Mouse (Mus musculus): Measurements from ENCODE around the gene Ppm1a.

Gene Ppm1a

GRCm38 (mm10) chr12:72757086-72757485, at the start of gene Ppm1a:
Gene Ppm1a (plus strand): TSS chr12:72757455.
- no peak for DNase-seq (ENCODE audit: low read depth)

- no peak for DNase-seq (ENCODE audit: low read depth)
Observed at GRCm38 (mm10) chr12:72709981-72710380, 47.3 kb upstream of the Ppm1a start.

DNA sequence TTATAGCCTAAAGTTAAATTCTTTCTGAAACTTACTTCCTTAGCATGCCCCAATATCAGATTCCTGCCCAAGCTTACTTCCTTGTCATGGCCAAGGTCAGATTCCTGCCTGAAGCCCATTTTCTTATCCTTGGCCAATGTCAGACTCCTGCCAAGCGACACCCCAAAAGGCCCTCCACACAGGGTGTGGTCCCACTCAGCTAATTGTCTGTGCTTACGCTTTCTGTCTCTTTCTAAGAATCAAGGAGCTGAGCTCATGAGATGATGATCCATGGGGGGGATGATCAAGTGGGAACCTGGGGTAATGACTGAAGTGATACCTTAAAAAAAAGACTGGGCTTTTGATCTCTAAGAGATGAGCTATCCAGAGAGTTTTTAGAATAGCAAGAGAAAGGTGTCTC, 42.4 kb upstream of the Ppm1a start:
- no peak for DNase-seq (ENCODE audit: low read depth)

DNA sequence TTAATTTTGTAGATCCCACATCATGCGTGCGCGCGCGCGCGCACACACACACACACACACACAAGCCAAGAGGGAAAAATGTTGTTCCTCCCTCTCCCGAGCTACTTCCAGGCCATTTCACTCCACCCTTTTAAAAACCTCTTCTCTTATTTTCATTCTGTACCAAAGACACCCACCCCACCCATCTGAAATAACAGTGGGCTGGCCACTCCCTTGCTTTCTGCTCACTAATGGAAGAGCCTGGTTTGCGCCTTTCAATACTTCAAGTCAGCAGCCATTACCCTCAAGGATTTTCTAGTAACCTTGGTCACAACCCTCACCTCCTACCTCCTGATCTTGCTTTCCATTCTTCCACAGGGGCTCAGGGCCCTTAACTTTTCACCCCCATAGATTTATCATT, 41.4 kb upstream of the Ppm1a start:
- no peak for DNase-seq (ENCODE audit: low read depth)

DNA sequence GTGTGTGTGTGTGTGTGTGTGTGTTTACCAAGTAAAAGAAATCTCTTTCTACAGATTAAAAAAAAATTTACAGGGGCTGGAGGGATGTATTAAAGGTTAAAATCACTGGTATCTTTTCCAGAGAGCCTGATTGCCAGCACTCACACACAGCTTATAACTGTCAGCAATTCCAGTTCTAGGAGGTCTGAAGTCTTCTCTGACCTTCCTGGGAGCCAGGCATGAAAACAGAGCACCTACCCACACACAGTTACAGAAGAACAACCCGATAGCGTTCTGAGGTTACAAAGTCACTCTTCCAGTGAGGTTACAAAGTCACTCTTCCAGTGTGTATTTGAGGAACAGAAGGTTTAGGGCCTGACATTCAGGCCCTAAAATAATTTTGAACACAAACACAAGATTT, 38.2 kb upstream of the Ppm1a start:
- no peak for DNase-seq (ENCODE audit: low read depth)

DNA sequence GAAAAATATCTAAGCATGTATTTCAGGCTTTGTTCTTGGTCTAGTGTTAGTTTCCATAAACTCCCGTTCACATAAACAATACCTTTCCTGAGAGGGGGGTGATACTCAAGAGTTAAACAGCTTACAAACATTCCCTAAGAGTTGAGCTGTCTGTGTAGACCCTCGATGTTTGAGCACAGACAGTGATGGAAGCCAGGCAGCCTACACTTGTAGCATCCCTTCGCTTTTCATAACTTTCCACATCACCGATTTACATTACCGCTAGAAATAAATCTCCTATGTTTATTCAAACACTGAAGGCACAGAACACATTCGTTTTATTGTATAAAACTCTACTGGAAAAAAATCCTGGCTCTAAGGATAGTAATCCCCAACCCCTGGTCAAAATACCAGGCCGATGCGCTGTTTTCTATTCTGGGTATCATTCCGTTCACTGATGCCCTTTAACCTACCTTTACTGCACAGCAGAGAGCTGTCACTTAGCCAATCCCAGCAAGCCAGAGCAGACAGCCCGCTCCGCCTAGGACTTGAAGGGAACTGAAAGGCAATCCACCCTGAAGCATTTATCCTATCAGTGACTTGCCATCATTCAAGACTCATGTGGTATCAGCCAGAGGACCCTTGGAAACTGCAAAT, 37.7 kb upstream of the Ppm1a start:
- no peak for DNase-seq (ENCODE audit: low read depth)

- DNase-seq (ENCODE audit: low read depth): no peak
Observed at GRCm38 (mm10) chr12:72721710-72722109, 35.5 kb upstream of the Ppm1a start.

GRCm38 (mm10) chr12:72723965-72724364, 33.3 kb upstream of the Ppm1a start:
- DNase-seq (ENCODE audit: low read depth): no peak

GRCm38 (mm10) chr12:72727021-72727420, 30.2 kb upstream of the Ppm1a start:
- DNase-seq (ENCODE audit: low read depth): no peak

DNA sequence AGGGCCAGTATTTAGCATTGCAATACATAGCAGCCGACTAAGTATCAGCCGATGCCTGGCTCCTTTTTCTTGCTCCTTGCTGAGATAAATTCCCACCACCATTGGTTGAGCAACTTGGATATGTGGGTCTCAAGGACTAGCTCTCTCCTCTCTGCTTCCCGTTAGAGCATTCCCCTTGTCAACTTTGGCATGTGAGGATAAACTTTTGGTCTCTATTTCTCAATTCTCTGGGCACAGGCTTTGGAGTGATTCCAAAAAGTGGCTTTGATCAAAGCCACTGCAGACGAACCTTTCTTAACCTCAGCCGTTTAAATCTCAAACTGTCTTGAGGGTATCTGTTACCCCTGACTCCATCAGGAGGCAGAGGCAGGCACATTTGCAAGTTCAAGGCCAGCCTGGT, 29.6 kb upstream of the Ppm1a start:
- DNase-seq (ENCODE audit: low read depth): no peak

DNA sequence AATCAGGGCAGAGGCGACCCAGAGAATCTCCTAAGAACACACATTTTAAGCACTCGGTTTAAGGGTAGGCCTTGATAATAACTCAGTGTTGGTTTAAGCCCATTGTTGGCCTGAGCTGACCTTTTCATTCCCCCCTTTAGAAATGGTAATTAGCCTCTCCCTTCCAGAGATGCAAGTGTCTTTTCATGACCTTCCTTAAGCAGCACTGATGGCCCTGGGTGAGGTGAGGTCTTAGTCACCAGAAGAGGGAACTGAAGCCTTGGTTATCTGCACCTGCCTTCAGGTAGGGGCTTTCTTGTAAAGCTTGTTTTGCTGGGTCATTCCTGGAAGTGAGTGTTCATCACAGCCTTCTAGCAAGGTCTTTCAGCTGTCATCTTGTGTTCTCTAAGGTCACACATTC, 23.1 kb upstream of the Ppm1a start:
- DNase-seq (ENCODE audit: low read depth): no peak

- no peak for DNase-seq (ENCODE audit: low read depth)
Observed at GRCm38 (mm10) chr12:72741176-72741575, 16.1 kb upstream of the Ppm1a start.

DNA sequence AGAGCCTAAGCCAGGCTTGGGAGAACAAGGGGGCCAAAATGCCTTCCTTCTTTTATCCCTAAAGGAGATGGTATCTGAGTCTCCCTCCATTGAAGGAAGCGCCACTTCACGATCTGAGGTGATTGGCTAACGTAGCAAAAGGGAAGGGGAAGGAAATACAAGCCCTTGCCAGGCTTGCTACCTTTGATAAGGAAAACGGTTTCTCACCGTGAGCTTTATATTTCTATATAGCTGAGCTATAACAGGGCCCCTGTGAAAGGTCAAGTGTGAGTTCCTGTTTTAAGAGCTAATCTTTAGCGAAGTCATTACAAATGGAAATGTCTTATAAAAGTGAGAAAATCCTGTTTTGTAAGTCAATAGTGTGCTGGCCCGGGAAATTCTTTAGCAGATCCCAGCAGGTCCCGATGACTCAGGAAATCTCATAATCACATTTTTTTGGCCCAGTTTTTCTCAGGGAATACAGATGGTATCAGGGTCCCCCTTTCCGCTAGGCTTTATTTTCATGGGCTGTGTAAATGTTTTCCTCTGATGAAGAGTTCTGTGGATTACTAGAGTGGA, 12.4 kb upstream of the Ppm1a start:
- DNase-seq (ENCODE audit: low read depth): no peak

GRCm38 (mm10) chr12:72745486-72745885, 11.8 kb upstream of the Ppm1a start:
- DNase-seq (ENCODE audit: low read depth): no peak

GRCm38 (mm10) chr12:72748341-72748740, 8.9 kb upstream of the Ppm1a start:
- no peak for DNase-seq (ENCODE audit: low read depth)

DNA sequence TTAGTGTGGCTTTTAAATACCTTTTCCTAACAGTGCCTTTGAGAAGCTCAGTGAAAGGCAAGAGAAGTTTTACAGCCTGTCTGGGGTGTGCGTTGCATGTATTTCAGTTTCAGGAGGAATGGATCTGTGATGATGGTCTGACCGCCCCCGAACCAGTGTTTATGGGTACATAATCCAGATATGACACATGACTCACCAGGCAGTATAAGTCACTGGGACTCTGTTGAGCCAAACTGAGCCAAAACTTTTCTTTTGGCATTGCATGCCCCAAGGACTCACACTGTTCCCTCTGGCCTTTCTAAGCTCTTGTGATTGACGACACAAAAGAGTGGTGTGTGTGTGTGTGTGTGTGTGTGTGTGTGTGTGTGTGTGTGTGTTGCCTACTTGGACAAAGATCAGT, 8.4 kb upstream of the Ppm1a start:
- DNase-seq (ENCODE audit: low read depth): no peak

DNA sequence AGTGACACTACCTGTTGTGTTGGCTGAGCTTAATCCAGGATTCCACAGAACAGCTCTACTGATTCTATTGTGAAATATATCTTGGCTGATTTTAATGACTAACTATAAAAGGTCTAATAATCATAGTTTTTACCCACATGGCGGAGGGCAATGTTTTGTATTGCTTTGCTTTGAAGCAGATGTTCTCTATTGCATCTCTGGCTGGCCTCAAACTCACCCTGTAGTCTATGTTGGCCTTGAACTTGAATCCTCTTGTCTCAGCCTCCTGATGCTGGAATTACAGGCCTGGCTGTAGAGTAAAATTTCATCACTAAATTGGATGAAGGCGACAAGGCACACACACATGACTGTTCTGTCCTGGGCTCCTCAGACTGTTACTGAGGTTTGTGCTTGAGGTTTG, 7.8 kb upstream of the Ppm1a start:
- no peak for DNase-seq (ENCODE audit: low read depth)

DNA sequence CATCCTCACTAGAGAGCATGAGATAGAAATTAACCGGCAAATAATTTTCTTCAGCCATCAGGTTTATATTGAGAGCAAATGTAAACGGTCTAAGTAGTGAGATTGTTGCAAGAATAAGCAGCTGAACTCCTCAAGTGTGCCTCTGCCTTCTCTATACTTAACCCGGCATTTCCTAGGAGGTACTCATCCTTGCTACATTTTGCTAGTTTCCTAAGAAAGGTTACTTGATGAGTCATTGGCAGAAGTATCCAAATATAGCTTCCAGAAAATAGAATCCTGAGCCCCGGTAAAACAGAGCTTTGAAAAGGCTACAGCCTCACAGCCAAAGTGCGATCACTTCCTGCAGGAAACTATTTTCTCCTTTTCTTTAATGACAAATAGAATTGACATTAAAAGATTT, 7.2 kb upstream of the Ppm1a start:
- DNase-seq (ENCODE audit: low read depth): no peak

GRCm38 (mm10) chr12:72750606-72751005, 6.6 kb upstream of the Ppm1a start:
- DNase-seq (ENCODE audit: low read depth): no peak

GRCm38 (mm10) chr12:72757596-72757995, 341 bp downstream of the Ppm1a start:
- DNase-seq (ENCODE audit: low read depth): no peak

DNA sequence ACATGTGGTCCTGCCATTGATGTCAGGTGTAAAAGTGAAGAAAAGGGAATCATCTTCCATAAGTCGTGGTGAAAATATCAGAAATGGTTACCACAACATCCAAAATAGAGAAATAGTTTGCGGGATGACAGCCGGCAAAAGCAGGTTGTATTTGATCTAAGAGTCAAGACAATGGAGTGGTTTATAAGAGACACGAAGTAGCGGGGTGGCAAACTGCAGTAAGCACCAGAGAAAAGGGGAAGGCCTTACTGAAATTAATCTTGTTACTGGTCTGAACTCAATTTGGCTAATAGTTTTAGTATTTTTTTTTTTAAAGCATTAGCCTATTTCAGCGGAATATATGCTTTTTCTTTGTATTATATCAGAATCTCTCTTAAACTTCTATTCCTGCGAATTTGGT, 2.7 kb downstream of the Ppm1a start:
- no peak for DNase-seq (ENCODE audit: low read depth)

- DNase-seq (ENCODE audit: low read depth): peak; percentile 95
Observed at GRCm38 (mm10) chr12:72760376-72761229, 3.3 kb downstream of the Ppm1a start.

DNA sequence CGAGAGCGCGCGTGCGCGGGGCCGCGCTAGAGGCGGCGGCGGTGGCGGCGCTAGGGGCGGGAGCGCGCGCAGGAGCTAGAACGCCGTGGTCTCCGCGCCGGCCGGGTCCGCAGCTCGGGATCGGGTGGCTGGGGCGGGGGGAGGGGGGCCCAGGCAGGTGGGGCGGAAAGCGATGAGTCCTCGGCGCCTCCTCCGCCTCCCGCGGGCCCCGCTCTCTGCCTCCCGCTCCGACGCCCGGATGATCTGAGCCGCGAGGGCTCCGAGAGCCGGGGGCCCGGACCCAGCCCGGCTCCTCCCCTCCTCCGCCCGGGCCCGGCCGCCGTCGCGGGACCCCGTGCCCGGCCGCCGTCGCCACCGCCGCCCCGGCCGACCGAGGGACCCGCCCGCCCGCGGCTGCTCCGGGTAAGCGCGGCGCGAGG, 4.0 kb downstream of the Ppm1a start:
- DNase-seq (ENCODE audit: low read depth): no peak
